Mouse (Mus musculus) CH12.LX (cell line): ENCODE measurements around the gene Olfr318. TPM values are rescaled to one million over a fixed set of nuclear protein-coding genes. Genes with fewer than 3 reads are reported as not detected.
A peak's percentile ranks its signal among the peaks of the same experiment; 100 is the strongest.

Experiments
- DNase-seq: peaks from one replicate; pipeline ENCODE4 v3.0.0-alpha.2; 2013; ENCODE audit errors: extremely low read depth
- H3K27ac ChIP-seq: 2 replicates; pipeline ENCODE4 v1.5.1; 2012; ENCODE audit warnings: low read depth, mild to moderate bottlenecking, control low read depth, moderate library complexity; ENCODE audit not compliant: insufficient read depth
- H3K27me3 ChIP-seq: replicated peaks from 2 replicates; pipeline ENCODE3; 2012; ENCODE audit warnings: inconsistent platforms
- H3K36me3 ChIP-seq, 2 experiments: replicated peaks in 1 of 2; 2 replicates each; pipeline versions ENCODE3 to v1.6.1; 2012; ENCODE audit warnings: inconsistent platforms in 1 of 2, low read length in 1 of 2, mild to moderate bottlenecking in 1 of 2, mixed read lengths in 1 of 2, moderate library complexity in 1 of 2; ENCODE audit not compliant: control insufficient read depth in 1 of 2, insufficient read depth in 1 of 2
- H3K4me1 ChIP-seq, 2 experiments: 2 replicates each; pipeline ENCODE4 v1.6.1; 2012; ENCODE audit warnings: inconsistent platforms in 1 of 2, moderate library complexity in 1 of 2; ENCODE audit not compliant: insufficient read depth in 2 of 2, control insufficient read depth in 1 of 2
- H3K4me2 ChIP-seq: 2 replicates; pipeline ENCODE4 v1.6.1; 2012; ENCODE audit warnings: low read depth, mild to moderate bottlenecking, control low read depth; ENCODE audit not compliant: poor library complexity, insufficient read depth, severe bottlenecking
- H3K4me3 ChIP-seq, 3 experiments: fragments of 150-350 bp in 1 of 3; sonication (generic) in 1 of 3; replicated peaks in 1 of 3; 2 replicates each; pipeline versions ENCODE3 to v1.5.1; 2011 to 2012; ENCODE audit warnings: low read depth in 2 of 3, low read length in 2 of 3, mild to moderate bottlenecking in 2 of 3, moderate library complexity in 2 of 3, control low read depth in 1 of 3, improper control_type of control experiment in 1 of 3, inconsistent platforms in 1 of 3, mixed read lengths in 1 of 3; ENCODE audit not compliant: poor library complexity in 1 of 3
- H3K79me2 ChIP-seq: replicated peaks from 2 replicates; pipeline ENCODE4 v1.6.1; 2012; ENCODE audit warnings: mild to moderate bottlenecking, moderate library complexity; ENCODE audit not compliant: control insufficient read depth, poor library complexity, insufficient read depth, severe bottlenecking; ENCODE audit errors: extremely low read depth
- H3K9ac ChIP-seq: 2 replicates; pipeline ENCODE4 v1.6.1; 2012; ENCODE audit warnings: low read depth, mild to moderate bottlenecking, control low read depth, moderate library complexity; ENCODE audit not compliant: insufficient read depth
- H3K9me3 ChIP-seq: replicated peaks from 2 replicates; pipeline ENCODE3; 2012; ENCODE audit warnings: low read length, inconsistent platforms, mixed read lengths
- BHLHE40 ChIP-seq: IDR thresholded peaks from 2 replicates; pipeline ENCODE4 v1.6.1; 2011; ENCODE audit warnings: mild to moderate bottlenecking, low read depth, low read length, improper control_type of control experiment
- CTCF ChIP-seq, 2 experiments: IDR thresholded peaks in 1 of 2; conservative IDR thresholded peaks in 1 of 2; 2 replicates each; pipeline ENCODE4 v1.5.1; 2011 to 2012; ENCODE audit warnings: low read depth in 2 of 2, low read length in 2 of 2, improper control_type of control experiment in 1 of 2, inconsistent platforms in 1 of 2, mild to moderate bottlenecking in 1 of 2, moderate library complexity in 1 of 2
- SIN3A ChIP-seq: IDR thresholded peaks from 2 replicates; pipeline ENCODE4 v1.6.1; 2012; ENCODE audit warnings: low read length, improper control_type of control experiment, inconsistent platforms
- SMC3 ChIP-seq: IDR thresholded peaks from 2 replicates; pipeline ENCODE4 v1.6.1; 2011; ENCODE audit warnings: low read depth, low read length, improper control_type of control experiment
- ZNF384 ChIP-seq: IDR thresholded peaks from 2 replicates; pipeline ENCODE4 v1.6.1; 2012; ENCODE audit warnings: low read depth, low read length, improper control_type of control experiment, inconsistent platforms
- dilution Hi-C: fragments of 300-500 bp; cut with MboI; formaldehyde crosslinking; loops from 2 replicates; pipeline ENCODE4 v1.14.3; 2020; ENCODE audit warnings: low sequenced_read_pairs; ENCODE audit not compliant: extremely low pct_unique_long_range_greater_than_20kb, extremely low pct_ligation_motif_present
- in situ Hi-C: fragments of 300-500 bp; cut with MboI; formaldehyde crosslinking; loops from 3 replicates; pipeline ENCODE4 v1.14.3; 2019; ENCODE audit warnings: low sequenced_read_pairs, low pct_ligation_motif_present, low pct_unique_long_range_greater_than_20kb, mixed read lengths
- polyA plus RNA-seq: library from polyadenylated mRNA; unstranded; fragments of >175 nt; gene quantifications from 2 replicates; pipeline ENCODE4 v1.2.1, GENCODE M21; 2012; ENCODE audit warnings: low read depth; ENCODE audit not compliant: insufficient read length
- total RNA-seq, 2 experiments: library from RNA; depleted of rRNA; stranded (reverse); fragments of 300-350 nt in 1 of 2; fragments of >200 nt in 1 of 2; gene quantifications; 2 replicates each; pipeline ENCODE4 v1.2.3; 2012 to 2014

Olfr318 gene
- total and polyA plus RNA-seq, 3 experiments, result not detected

DNA sequence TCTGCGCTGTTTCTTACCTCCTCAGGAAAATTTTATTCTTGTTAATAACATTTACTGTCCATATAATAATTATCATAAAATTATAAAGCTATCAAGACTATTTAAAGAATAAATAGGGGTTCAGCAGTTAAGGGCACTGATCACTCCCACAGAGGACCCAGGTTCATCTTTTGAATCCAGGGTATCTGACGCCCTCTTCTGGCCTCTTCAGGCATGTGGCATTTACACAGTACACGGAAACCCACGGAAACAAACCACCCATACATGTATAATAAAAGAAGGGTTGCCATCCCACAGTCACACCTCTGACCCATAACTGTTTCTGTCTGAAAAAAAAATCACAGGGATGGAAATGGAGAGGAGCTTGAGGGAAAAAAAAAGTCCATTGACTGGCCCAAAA lies 52.0 kb downstream of the Olfr318 start:
- Histone ChIP-seq H3K9me3 (no peaks in the 10 kb centered on the region), H3K9ac (no peak overlapping the region), H3K79me2 (no peaks in the 10 kb centered on the region), H3K4me2 (no peak overlapping the region), H3K4me3 (no peak overlapping the region), H3K36me3 (no peaks in the 10 kb centered on the region), H3K27ac (no peak overlapping the region), H3K4me1 (no peaks in the 10 kb centered on the region), H3K27me3 (peaks cover 21% of the 10 kb centered on the region)
- dilution Hi-C loops (no loop called here), in situ Hi-C loops (no loop called here)
- TF ChIP-seq BHLHE40 (no peak), CTCF (conservative IDR thresholded peaks at IDR 0.05 in 1 of 2, IDR thresholded peaks at IDR 0.05 in 1 of 2; ENCODE audit: low read depth in 2 of 2, low read length in 2 of 2) (peak in 1 of 2 experiments; percentile 20; a peak in 2 of 4 replicates), SMC3 (no peak)
- DNase-seq, result no peak

DNA sequence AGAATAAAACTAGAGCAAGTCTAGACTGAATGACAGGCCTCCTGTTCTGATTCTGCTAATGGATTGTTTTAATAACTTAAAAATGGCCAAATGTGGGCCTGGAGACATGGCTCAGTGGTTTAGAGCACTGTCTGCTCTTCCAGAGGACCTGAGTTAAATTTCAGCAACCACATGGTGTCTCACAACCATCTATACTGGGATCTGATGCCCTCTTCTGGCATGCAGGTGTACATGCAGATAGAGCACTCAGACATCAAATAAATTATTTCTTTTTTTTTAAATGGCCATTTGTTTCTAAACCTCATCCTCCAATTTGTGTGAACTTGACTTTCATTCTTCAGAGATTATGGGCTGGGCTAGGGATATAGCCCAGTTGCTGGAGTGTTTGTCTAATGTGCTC lies 54.6 kb downstream of the Olfr318 start:
- TF ChIP-seq ZNF384 (no peak), SIN3A (no peak), SMC3 (peak; percentile 9; the same call in 1 of the 2 replicates), CTCF (conservative IDR thresholded peaks at IDR 0.05 in 1 of 2, IDR thresholded peaks at IDR 0.05 in 1 of 2; ENCODE audit: low read depth in 2 of 2, low read length in 2 of 2) (peak in 1 of 2 experiments; percentile 64; a peak in 2 of 4 replicates)
- dilution Hi-C loops, result no loop called here
- DNase-seq, result no peak
- Histone ChIP-seq H3K79me2 (no peaks in the 10 kb centered on the region), H3K27me3 (peaks cover 33% of the 10 kb centered on the region), H3K4me3 (no peak overlapping the region), H3K9me3 (no peaks in the 10 kb centered on the region), H3K9ac (no peak overlapping the region), H3K36me3 (no peaks in the 10 kb centered on the region), H3K4me1 (no peaks in the 10 kb centered on the region), H3K27ac (no peak overlapping the region), H3K4me2 (no peak overlapping the region)
- in situ Hi-C loops, result no loop called here

Other genes with a start within 250 kb of the Olfr318 start
Only the 20 nearest of the 30 such genes appear.
- gene Olfr328, start 168.4 kb downstream of the Olfr318 start, total RNA-seq (2012; rRNA removed), result not detected in 2 replicates
- not detected in 2 replicates for gene Olfr328, start 168.4 kb downstream of the Olfr318 start, total RNA-seq (2014; rRNA removed)
- gene Olfr328, start 168.4 kb downstream of the Olfr318 start, polyA plus RNA-seq, result not detected in 2 replicates
- gene Olfr224, start 153.5 kb downstream of the Olfr318 start, total RNA-seq (2012; rRNA removed), result not detected in 2 replicates
- gene Olfr224, start 153.5 kb downstream of the Olfr318 start, total RNA-seq (2014; rRNA removed), result not detected in 2 replicates
- not detected in 2 replicates for gene Olfr224, start 153.5 kb downstream of the Olfr318 start, polyA plus RNA-seq
- not detected in 2 replicates for gene Olfr325, start 146.3 kb downstream of the Olfr318 start, total RNA-seq (2012; rRNA removed)
- gene Olfr325, start 146.3 kb downstream of the Olfr318 start, total RNA-seq (2014; rRNA removed), result not detected in 2 replicates
- not detected in 2 replicates for gene Olfr325, start 146.3 kb downstream of the Olfr318 start, polyA plus RNA-seq
- not detected in 2 replicates for gene Olfr324, start 128.9 kb downstream of the Olfr318 start, total RNA-seq (2012; rRNA removed)
- not detected in 2 replicates for gene Olfr324, start 128.9 kb downstream of the Olfr318 start, total RNA-seq (2014; rRNA removed)
- not detected in 2 replicates for gene Olfr324, start 128.9 kb downstream of the Olfr318 start, polyA plus RNA-seq
- not detected in 2 replicates for gene 2210407C18Rik, start 107.9 kb downstream of the Olfr318 start, total RNA-seq (2012; rRNA removed)
- not detected in 2 replicates for gene 2210407C18Rik, start 107.9 kb downstream of the Olfr318 start, total RNA-seq (2014; rRNA removed)
- not detected in 2 replicates for gene 2210407C18Rik, start 107.9 kb downstream of the Olfr318 start, polyA plus RNA-seq
- gene Olfr323, start 93.5 kb downstream of the Olfr318 start, total RNA-seq (2012; rRNA removed), result not detected in 2 replicates
- not detected in 2 replicates for gene Olfr323, start 93.5 kb downstream of the Olfr318 start, total RNA-seq (2014; rRNA removed)
- gene Olfr323, start 93.5 kb downstream of the Olfr318 start, polyA plus RNA-seq, result not detected in 2 replicates
- not detected in 2 replicates for gene Trim58, start 83.5 kb downstream of the Olfr318 start, total RNA-seq (2012; rRNA removed)
- not detected in 2 replicates for gene Trim58, start 83.5 kb downstream of the Olfr318 start, total RNA-seq (2014; rRNA removed)
- gene Trim58, start 83.5 kb downstream of the Olfr318 start, polyA plus RNA-seq, result not detected in 2 replicates
- not detected in 2 replicates for gene Olfr322, start 65.2 kb downstream of the Olfr318 start, total RNA-seq (2012; rRNA removed)
- not detected in 2 replicates for gene Olfr322, start 65.2 kb downstream of the Olfr318 start, total RNA-seq (2014; rRNA removed)
- gene Olfr322, start 65.2 kb downstream of the Olfr318 start, polyA plus RNA-seq, result not detected in 2 replicates
- not detected in 2 replicates for gene Olfr320, start 42.9 kb downstream of the Olfr318 start, total RNA-seq (2012; rRNA removed)
- not detected in 2 replicates for gene Olfr320, start 42.9 kb downstream of the Olfr318 start, total RNA-seq (2014; rRNA removed)
- not detected in 2 replicates for gene Olfr320, start 42.9 kb downstream of the Olfr318 start, polyA plus RNA-seq
- gene Olfr319, start 24.9 kb downstream of the Olfr318 start, total RNA-seq (2012; rRNA removed), result not detected in 2 replicates
- not detected in 2 replicates for gene Olfr319, start 24.9 kb downstream of the Olfr318 start, total RNA-seq (2014; rRNA removed)
- gene Olfr319, start 24.9 kb downstream of the Olfr318 start, polyA plus RNA-seq, result not detected in 2 replicates
- gene Olfr317, start 15.2 kb upstream of the Olfr318 start, total RNA-seq (2012; rRNA removed), result not detected in 2 replicates
- gene Olfr317, start 15.2 kb upstream of the Olfr318 start, total RNA-seq (2014; rRNA removed), result not detected in 2 replicates
- not detected in 2 replicates for gene Olfr317, start 15.2 kb upstream of the Olfr318 start, polyA plus RNA-seq
- not detected in 2 replicates for gene Olfr316, start 28.7 kb upstream of the Olfr318 start, total RNA-seq (2012; rRNA removed)
- not detected in 2 replicates for gene Olfr316, start 28.7 kb upstream of the Olfr318 start, total RNA-seq (2014; rRNA removed)
- not detected in 2 replicates for gene Olfr316, start 28.7 kb upstream of the Olfr318 start, polyA plus RNA-seq
- not detected in 2 replicates for gene Olfr315, start 49.2 kb upstream of the Olfr318 start, total RNA-seq (2012; rRNA removed)
- gene Olfr315, start 49.2 kb upstream of the Olfr318 start, total RNA-seq (2014; rRNA removed), result not detected in 2 replicates
- not detected in 2 replicates for gene Olfr315, start 49.2 kb upstream of the Olfr318 start, polyA plus RNA-seq
- not detected in 2 replicates for gene Olfr314, start 58.9 kb upstream of the Olfr318 start, total RNA-seq (2012; rRNA removed)
- not detected in 2 replicates for gene Olfr314, start 58.9 kb upstream of the Olfr318 start, total RNA-seq (2014; rRNA removed)
- gene Olfr314, start 58.9 kb upstream of the Olfr318 start, polyA plus RNA-seq, result not detected in 2 replicates
- 0.67 and 0.72 TPM in 2 replicates for gene Fam183b, start 77.9 kb upstream of the Olfr318 start, total RNA-seq (2012; rRNA removed)
- not detected in 2 replicates for gene Fam183b, start 77.9 kb upstream of the Olfr318 start, total RNA-seq (2014; rRNA removed)
- not detected in 2 replicates for gene Fam183b, start 77.9 kb upstream of the Olfr318 start, polyA plus RNA-seq
- 0.04 and 0.13 TPM in 2 replicates for gene Olfr313, start 91.0 kb upstream of the Olfr318 start, total RNA-seq (2012; rRNA removed)
- not detected in 2 replicates for gene Olfr313, start 91.0 kb upstream of the Olfr318 start, total RNA-seq (2014; rRNA removed)
- gene Olfr313, start 91.0 kb upstream of the Olfr318 start, polyA plus RNA-seq, result 0.09 and 0.10 TPM in 2 replicates
- gene Olfr312, start 105.2 kb upstream of the Olfr318 start, total RNA-seq (2012; rRNA removed), result not detected in 2 replicates
- gene Olfr312, start 105.2 kb upstream of the Olfr318 start, total RNA-seq (2014; rRNA removed), result not detected in 2 replicates
- not detected in 2 replicates for gene Olfr312, start 105.2 kb upstream of the Olfr318 start, polyA plus RNA-seq
- not detected in 2 replicates for gene Olfr311, start 115.2 kb upstream of the Olfr318 start, total RNA-seq (2012; rRNA removed)
- not detected in 2 replicates for gene Olfr311, start 115.2 kb upstream of the Olfr318 start, total RNA-seq (2014; rRNA removed)
- not detected in 2 replicates for gene Olfr311, start 115.2 kb upstream of the Olfr318 start, polyA plus RNA-seq
- gene Gm12258, start 123.1 kb upstream of the Olfr318 start, total RNA-seq (2012; rRNA removed), result 2.9 and 3.1 TPM in 2 replicates
- gene Gm12258, start 123.1 kb upstream of the Olfr318 start, total RNA-seq (2014; rRNA removed), result 1.4 and 1.5 TPM in 2 replicates
- gene Gm12258, start 123.1 kb upstream of the Olfr318 start, polyA plus RNA-seq, result 1.6 and 2.2 TPM in 2 replicates
- 3.4 and 3.6 TPM in 2 replicates for gene 2810021J22Rik, start 143.2 kb upstream of the Olfr318 start, total RNA-seq (2012; rRNA removed)
- 4.5 and 4.8 TPM in 2 replicates for gene 2810021J22Rik, start 143.2 kb upstream of the Olfr318 start, total RNA-seq (2014; rRNA removed)
- gene 2810021J22Rik, start 143.2 kb upstream of the Olfr318 start, polyA plus RNA-seq, result 3.3 and 3.7 TPM in 2 replicates